Mouse (Mus musculus): ENCODE data around the gene Ern2. TPM values are rescaled to one million over a fixed set of nuclear protein-coding genes. Genes with fewer than 3 reads are reported as not detected.

The Ern2 gene
- polyA plus RNA-seq (2014; fragmentation: Nextera tagmentation; extraction: Ambion mirVana): 0.07 TPM in 1 of 2 replicates, not detected in the other

DNA sequence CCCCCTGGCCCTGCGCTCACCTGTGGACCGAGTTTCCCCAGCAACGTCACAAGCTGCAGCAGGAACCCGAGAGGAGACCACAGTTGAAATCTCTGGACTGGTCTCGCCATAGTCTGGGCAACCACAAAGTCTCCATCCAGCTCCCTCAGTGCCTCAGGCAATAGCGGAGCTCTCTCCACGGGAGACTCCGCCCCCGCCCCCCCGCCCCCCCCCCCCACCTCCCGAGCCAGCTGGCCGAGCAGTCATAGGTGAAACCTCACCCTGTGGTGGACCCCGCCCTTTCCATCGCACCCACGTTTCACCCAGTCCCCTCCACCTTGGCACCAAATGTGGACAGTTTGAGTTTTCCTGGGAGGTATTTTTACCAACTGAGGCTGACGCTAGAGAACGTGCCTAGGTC lies at the start of gene Ern2:
Ern2 (minus strand) TSS at position 165 of the 400 bp plus-strand sequence.
- Histone ChIP-seq H3K9me3 (ENCODE audit: control insufficient read depth, low read length) (no peaks in the 10 kb centered on the region), H3K4me3 (ENCODE audit: low read depth, low read length) (no peak within 1 kb of the TSS), H3K9ac (ENCODE audit: low read depth, low read length) (no peak within 1 kb of the TSS), H3K4me1 (ENCODE audit: control insufficient read depth, insufficient read depth, low read length) (peaks cover 3% of the 10 kb centered on the region; the same call in 1 of the 2 replicates), H3K36me3 (ENCODE audit: control insufficient read depth, insufficient read depth, low read length) (no peaks in the 10 kb centered on the region), H3K4me2 (ENCODE audit: low read depth, low read length) (peak within 1 kb of the TSS; percentile 11), H3K27me3 (replicated peaks; ENCODE audit: control insufficient read depth, insufficient read depth, low read length) (no peaks in the 10 kb centered on the region), H3K27ac (replicated peaks; ENCODE audit: low read depth, low read length) (no peak within 1 kb of the TSS)
- ATAC-seq (ENCODE audit: low read depth) (no peak), DNase-seq (ENCODE audit: low spot score) (no peak)
- WGBS: 27% methylated on average over 9 of the region's 17 CpGs

DNA sequence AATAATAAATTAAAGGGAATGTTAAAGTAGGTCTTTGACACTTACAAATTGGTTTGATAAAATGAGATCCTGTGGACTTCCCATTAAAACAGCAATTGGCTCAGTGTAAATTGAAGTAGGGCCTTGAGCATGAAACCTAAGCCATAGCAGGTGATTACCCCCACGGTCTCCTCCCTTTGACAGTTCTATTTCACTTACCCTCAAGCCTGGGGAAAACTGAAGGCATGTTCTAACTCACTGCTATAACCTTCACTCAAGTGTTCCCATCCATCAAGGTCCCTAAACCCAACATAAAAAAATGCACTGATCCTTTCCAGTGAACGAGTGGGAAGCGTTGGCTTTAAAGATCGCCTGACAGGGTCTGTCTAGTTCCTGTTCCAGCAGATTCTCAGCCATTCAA lies 44.9 kb upstream of the Ern2 start:
- no peak overlapping the region for H3K4me3 ChIP-seq (ENCODE audit: low read depth, low read length)
- no peak for DNase-seq (ENCODE audit: low spot score)
- H3K9ac ChIP-seq (ENCODE audit: low read depth, low read length): no peak overlapping the region
- H3K9me3 ChIP-seq (ENCODE audit: control insufficient read depth, low read length): no peaks in the 10 kb centered on the region
- no peaks in the 10 kb centered on the region for H3K27me3 ChIP-seq (replicated peaks; ENCODE audit: control insufficient read depth, insufficient read depth, low read length)
- H3K27ac ChIP-seq (replicated peaks; ENCODE audit: low read depth, low read length): no peak overlapping the region
- no peaks in the 10 kb centered on the region for H3K4me1 ChIP-seq (ENCODE audit: control insufficient read depth, insufficient read depth, low read length)
- 76% methylated on average over 4 of the region's 4 CpGs for WGBS
- no peak overlapping the region for H3K4me2 ChIP-seq (ENCODE audit: low read depth, low read length)
- no peaks in the 10 kb centered on the region for H3K36me3 ChIP-seq (ENCODE audit: control insufficient read depth, insufficient read depth, low read length)
- no peak for ATAC-seq (ENCODE audit: low read depth)

DNA sequence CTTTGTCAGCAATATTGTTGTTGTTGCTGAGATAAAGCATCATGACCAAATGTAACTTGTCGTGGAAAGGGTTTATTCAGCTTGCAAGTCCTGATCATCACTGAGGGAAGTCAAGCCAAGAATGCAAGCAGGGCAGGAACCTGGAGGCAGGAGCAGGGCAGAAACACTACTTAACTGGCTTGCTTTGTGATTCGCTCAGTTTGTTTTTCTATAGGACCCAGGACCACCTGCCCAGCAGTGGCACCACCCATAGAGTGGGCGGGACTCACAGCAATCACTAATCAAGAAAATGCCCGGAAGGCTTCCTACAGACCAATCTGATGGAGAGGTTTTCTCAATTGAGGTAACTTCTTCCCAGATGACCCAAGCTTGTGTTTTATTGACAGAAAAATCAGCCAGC lies 43.9 kb upstream of the Ern2 start:
- Histone ChIP-seq H3K36me3 (ENCODE audit: control insufficient read depth, insufficient read depth, low read length) (no peaks in the 10 kb centered on the region), H3K4me2 (ENCODE audit: low read depth, low read length) (no peak overlapping the region), H3K4me1 (ENCODE audit: control insufficient read depth, insufficient read depth, low read length) (no peaks in the 10 kb centered on the region), H3K27ac (replicated peaks; ENCODE audit: low read depth, low read length) (no peak overlapping the region), H3K9ac (ENCODE audit: low read depth, low read length) (no peak overlapping the region), H3K9me3 (ENCODE audit: control insufficient read depth, low read length) (no peaks in the 10 kb centered on the region), H3K4me3 (ENCODE audit: low read depth, low read length) (no peak overlapping the region), H3K27me3 (replicated peaks; ENCODE audit: control insufficient read depth, insufficient read depth, low read length) (no peaks in the 10 kb centered on the region)
- DNase-seq (ENCODE audit: low spot score): no peak
- 66% methylated on average over 4 of the region's 4 CpGs for WGBS
- no peak for ATAC-seq (ENCODE audit: low read depth)

- Histone ChIP-seq H3K9me3 (ENCODE audit: control insufficient read depth, low read length) (no peaks in the 10 kb centered on the region), H3K9ac (ENCODE audit: low read depth, low read length) (no peak overlapping the region), H3K4me2 (ENCODE audit: low read depth, low read length) (no peak overlapping the region), H3K4me1 (ENCODE audit: control insufficient read depth, insufficient read depth, low read length) (no peaks in the 10 kb centered on the region), H3K27ac (replicated peaks; ENCODE audit: low read depth, low read length) (no peak overlapping the region), H3K36me3 (ENCODE audit: control insufficient read depth, insufficient read depth, low read length) (no peaks in the 10 kb centered on the region), H3K4me3 (ENCODE audit: low read depth, low read length) (no peak overlapping the region), H3K27me3 (replicated peaks; ENCODE audit: control insufficient read depth, insufficient read depth, low read length) (no peaks in the 10 kb centered on the region)
- no peak for DNase-seq (ENCODE audit: low spot score)
- WGBS: 45% methylated on average over 3 of the region's 3 CpGs
- no peak for ATAC-seq (ENCODE audit: low read depth)
Observed at GRCm38 (mm10) chr7:122229306-122229705, 43.3 kb upstream of the Ern2 start.

GRCm38 (mm10) chr7:122226744-122227143 lies 40.7 kb upstream of the Ern2 start:
- Histone ChIP-seq H3K36me3 (ENCODE audit: control insufficient read depth, insufficient read depth, low read length) (no peaks in the 10 kb centered on the region), H3K27me3 (replicated peaks; ENCODE audit: control insufficient read depth, insufficient read depth, low read length) (no peaks in the 10 kb centered on the region), H3K27ac (replicated peaks; ENCODE audit: low read depth, low read length) (no peak overlapping the region), H3K4me2 (ENCODE audit: low read depth, low read length) (no peak overlapping the region), H3K4me3 (ENCODE audit: low read depth, low read length) (no peak overlapping the region), H3K4me1 (ENCODE audit: control insufficient read depth, insufficient read depth, low read length) (no peaks in the 10 kb centered on the region), H3K9me3 (ENCODE audit: control insufficient read depth, low read length) (no peaks in the 10 kb centered on the region), H3K9ac (ENCODE audit: low read depth, low read length) (no peak overlapping the region)
- DNase-seq (ENCODE audit: low spot score) (no peak), ATAC-seq (ENCODE audit: low read depth) (no peak)
- WGBS: 84% methylated on average over 4 of the region's 4 CpGs

- no peak for ATAC-seq (ENCODE audit: low read depth)
- Histone ChIP-seq H3K4me2 (ENCODE audit: low read depth, low read length) (no peak overlapping the region), H3K27me3 (replicated peaks; ENCODE audit: control insufficient read depth, insufficient read depth, low read length) (no peaks in the 10 kb centered on the region), H3K9me3 (ENCODE audit: control insufficient read depth, low read length) (no peaks in the 10 kb centered on the region), H3K36me3 (ENCODE audit: control insufficient read depth, insufficient read depth, low read length) (no peaks in the 10 kb centered on the region), H3K4me3 (ENCODE audit: low read depth, low read length) (no peak overlapping the region), H3K4me1 (ENCODE audit: control insufficient read depth, insufficient read depth, low read length) (no peaks in the 10 kb centered on the region), H3K9ac (ENCODE audit: low read depth, low read length) (no peak overlapping the region), H3K27ac (replicated peaks; ENCODE audit: low read depth, low read length) (no peak overlapping the region)
- DNase-seq (ENCODE audit: low spot score): no peak
- 74% methylated on average over 7 of the region's 7 CpGs for WGBS
Observed at GRCm38 (mm10) chr7:122226020-122226742, 40.2 kb upstream of the Ern2 start.

DNA sequence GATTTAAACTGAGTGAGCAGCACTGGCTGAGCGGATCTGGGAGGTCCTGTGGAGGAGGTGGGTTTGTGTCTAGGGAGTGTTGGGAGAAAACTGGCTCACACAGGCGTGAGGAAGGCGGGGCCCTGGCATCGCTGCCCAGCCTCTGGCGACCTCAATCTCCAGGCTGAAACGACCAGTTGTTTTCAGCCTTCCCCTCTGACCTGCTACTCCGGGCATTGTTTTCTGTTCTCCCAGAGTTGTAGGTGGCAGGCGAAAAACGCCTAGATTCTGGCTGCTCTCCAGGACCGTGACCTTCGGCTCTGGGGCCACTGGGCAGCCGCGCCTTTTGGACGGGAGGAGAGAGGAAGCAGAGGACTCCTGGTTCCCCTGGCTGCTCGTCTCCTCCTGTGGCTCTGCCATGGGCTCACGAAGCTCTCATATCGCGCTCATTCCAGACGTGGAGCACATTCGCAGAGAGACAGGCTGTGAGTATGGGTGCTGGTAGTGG lies 33.4 kb upstream of the Ern2 start, which contains the start of gene Chp2:
Chp2 (plus strand) TSS at position 182 of the 487 bp plus-strand sequence.
- Histone ChIP-seq H3K9ac (ENCODE audit: low read depth, low read length) (no peak within 1 kb of the TSS), H3K27ac (replicated peaks; ENCODE audit: low read depth, low read length) (no peak within 1 kb of the TSS), H3K36me3 (ENCODE audit: control insufficient read depth, insufficient read depth, low read length) (no peaks in the 10 kb centered on the region), H3K4me3 (ENCODE audit: low read depth, low read length) (peak within 1 kb of the TSS; percentile 19), H3K4me1 (ENCODE audit: control insufficient read depth, insufficient read depth, low read length) (no peaks in the 10 kb centered on the region), H3K4me2 (ENCODE audit: low read depth, low read length) (peak within 1 kb of the TSS; percentile 44), H3K27me3 (replicated peaks; ENCODE audit: control insufficient read depth, insufficient read depth, low read length) (peaks cover 4% of the 10 kb centered on the region; the same call in 1 of the 2 replicates), H3K9me3 (ENCODE audit: control insufficient read depth, low read length) (no peaks in the 10 kb centered on the region)
- ATAC-seq (ENCODE audit: low read depth): 0 out of 2 replicates have a peak, but pooled peaks have one; percentile 9
- 24% methylated on average over 17 of the region's 20 CpGs for WGBS
- DNase-seq (ENCODE audit: low spot score): peak; percentile 22

- H3K27ac ChIP-seq (replicated peaks; ENCODE audit: low read depth, low read length): no peak overlapping the region
- no peak for DNase-seq (ENCODE audit: low spot score)
- no peaks in the 10 kb centered on the region for H3K36me3 ChIP-seq (ENCODE audit: control insufficient read depth, insufficient read depth, low read length)
- ATAC-seq (ENCODE audit: low read depth): no peak
- no peaks in the 10 kb centered on the region for H3K27me3 ChIP-seq (replicated peaks; ENCODE audit: control insufficient read depth, insufficient read depth, low read length)
- no peaks in the 10 kb centered on the region for H3K4me1 ChIP-seq (ENCODE audit: control insufficient read depth, insufficient read depth, low read length)
- H3K4me2 ChIP-seq (ENCODE audit: low read depth, low read length): no peak overlapping the region
- H3K9me3 ChIP-seq (ENCODE audit: control insufficient read depth, low read length): no peaks in the 10 kb centered on the region
- H3K9ac ChIP-seq (ENCODE audit: low read depth, low read length): no peak overlapping the region
- WGBS: 53% methylated on average over 7 of the region's 7 CpGs
- H3K4me3 ChIP-seq (ENCODE audit: low read depth, low read length): no peak overlapping the region
Observed at GRCm38 (mm10) chr7:122208276-122209021, 22.4 kb upstream of the Ern2 start.
